Mouse (Mus musculus) CH12.LX (cell line): Measurements from ENCODE around the gene Prkce. TPM values are rescaled to one million over a fixed set of nuclear protein-coding genes. Genes with fewer than 3 reads are reported as not detected.

Experiments
- DNase-seq: peaks from one replicate; pipeline ENCODE4 v3.0.0-alpha.2; 2013; ENCODE audit errors: extremely low read depth
- H3K27ac ChIP-seq: 2 replicates; pipeline ENCODE4 v1.5.1; 2012; ENCODE audit warnings: low read depth, mild to moderate bottlenecking, control low read depth, moderate library complexity; ENCODE audit not compliant: insufficient read depth
- H3K27me3 ChIP-seq: replicated peaks from 2 replicates; pipeline ENCODE3; 2012; ENCODE audit warnings: inconsistent platforms
- H3K36me3 ChIP-seq, 2 experiments: replicated peaks in 1 of 2; 2 replicates each; pipeline versions ENCODE3 to v1.6.1; 2012; ENCODE audit warnings: inconsistent platforms in 1 of 2, low read length in 1 of 2, mild to moderate bottlenecking in 1 of 2, mixed read lengths in 1 of 2, moderate library complexity in 1 of 2; ENCODE audit not compliant: control insufficient read depth in 1 of 2, insufficient read depth in 1 of 2
- H3K4me1 ChIP-seq, 2 experiments: 2 replicates each; pipeline ENCODE4 v1.6.1; 2012; ENCODE audit warnings: inconsistent platforms in 1 of 2, moderate library complexity in 1 of 2; ENCODE audit not compliant: insufficient read depth in 2 of 2, control insufficient read depth in 1 of 2
- H3K4me2 ChIP-seq: 2 replicates; pipeline ENCODE4 v1.6.1; 2012; ENCODE audit warnings: low read depth, mild to moderate bottlenecking, control low read depth; ENCODE audit not compliant: poor library complexity, insufficient read depth, severe bottlenecking
- H3K4me3 ChIP-seq, 3 experiments: fragments of 150-350 bp in 1 of 3; sonication (generic) in 1 of 3; replicated peaks in 1 of 3; 2 replicates each; pipeline versions ENCODE3 to v1.5.1; 2011 to 2012; ENCODE audit warnings: low read depth in 2 of 3, low read length in 2 of 3, mild to moderate bottlenecking in 2 of 3, moderate library complexity in 2 of 3, control low read depth in 1 of 3, improper control_type of control experiment in 1 of 3, inconsistent platforms in 1 of 3, mixed read lengths in 1 of 3; ENCODE audit not compliant: poor library complexity in 1 of 3
- H3K79me2 ChIP-seq: replicated peaks from 2 replicates; pipeline ENCODE4 v1.6.1; 2012; ENCODE audit warnings: mild to moderate bottlenecking, moderate library complexity; ENCODE audit not compliant: control insufficient read depth, poor library complexity, insufficient read depth, severe bottlenecking; ENCODE audit errors: extremely low read depth
- H3K9ac ChIP-seq: 2 replicates; pipeline ENCODE4 v1.6.1; 2012; ENCODE audit warnings: low read depth, mild to moderate bottlenecking, control low read depth, moderate library complexity; ENCODE audit not compliant: insufficient read depth
- H3K9me3 ChIP-seq: replicated peaks from 2 replicates; pipeline ENCODE3; 2012; ENCODE audit warnings: low read length, inconsistent platforms, mixed read lengths
- CHD1 ChIP-seq: IDR thresholded peaks from 2 replicates; pipeline ENCODE4 v1.6.1; 2012; ENCODE audit warnings: low read depth, low read length, improper control_type of control experiment, inconsistent platforms
- CTCF ChIP-seq, 2 experiments: IDR thresholded peaks in 1 of 2; conservative IDR thresholded peaks in 1 of 2; 2 replicates each; pipeline ENCODE4 v1.5.1; 2011 to 2012; ENCODE audit warnings: low read depth in 2 of 2, low read length in 2 of 2, improper control_type of control experiment in 1 of 2, inconsistent platforms in 1 of 2, mild to moderate bottlenecking in 1 of 2, moderate library complexity in 1 of 2
- E2F4 ChIP-seq: IDR thresholded peaks from 2 replicates; pipeline ENCODE4 v1.6.1; 2011; ENCODE audit warnings: low read depth, low read length, improper control_type of control experiment; ENCODE audit not compliant: insufficient replicate concordance
- EP300 ChIP-seq: IDR thresholded peaks from 2 replicates; pipeline ENCODE4 v1.6.1; 2011; ENCODE audit warnings: low read length, improper control_type of control experiment
- ETS1 ChIP-seq: conservative IDR thresholded peaks from 2 replicates; pipeline ENCODE4 v1.6.1; 2012; ENCODE audit warnings: low read depth, mild to moderate bottlenecking, inconsistent platforms, low read length, improper control_type of control experiment, moderate library complexity
- GABPA ChIP-seq: IDR thresholded peaks from 2 replicates; pipeline ENCODE4 v1.6.1; 2012; ENCODE audit warnings: low read depth, low read length, improper control_type of control experiment, inconsistent platforms; ENCODE audit not compliant: insufficient replicate concordance
- HCFC1 ChIP-seq: IDR thresholded peaks from 2 replicates; pipeline ENCODE4 v1.6.1; 2012; ENCODE audit warnings: low read depth, mild to moderate bottlenecking, inconsistent platforms, low read length, improper control_type of control experiment
- IRF4 ChIP-seq: IDR thresholded peaks from 2 replicates; pipeline ENCODE4 v1.6.1; 2014; ENCODE audit warnings: low read depth, mild to moderate bottlenecking, inconsistent platforms, low read length, improper control_type of control experiment
- JUND ChIP-seq: conservative IDR thresholded peaks from 2 replicates; pipeline ENCODE4 v1.6.1; 2011; ENCODE audit warnings: low read depth, low read length, improper control_type of control experiment
- MAFK ChIP-seq: IDR thresholded peaks from 2 replicates; pipeline ENCODE4 v1.6.1; 2011; ENCODE audit warnings: low read length, improper control_type of control experiment; ENCODE audit not compliant: insufficient replicate concordance
- MAX ChIP-seq: IDR thresholded peaks from 2 replicates; pipeline ENCODE4 v1.6.1; 2011; ENCODE audit warnings: low read length, improper control_type of control experiment
- MAZ ChIP-seq: IDR thresholded peaks from 2 replicates; pipeline ENCODE4 v1.6.1; 2012; ENCODE audit warnings: low read depth, mild to moderate bottlenecking, inconsistent platforms, low read length, improper control_type of control experiment, moderate library complexity
- MEF2A ChIP-seq: IDR thresholded peaks from 2 replicates; pipeline ENCODE4 v1.6.1; 2014; ENCODE audit warnings: low read depth, mild to moderate bottlenecking, inconsistent platforms, low read length, improper control_type of control experiment, borderline replicate concordance
- MYC ChIP-seq: IDR thresholded peaks from 2 replicates; pipeline ENCODE4 v1.6.1; 2011; ENCODE audit warnings: low read depth, mild to moderate bottlenecking, improper control_type of control experiment, low read length
- NELFE ChIP-seq: IDR thresholded peaks from 2 replicates; pipeline ENCODE4 v1.6.1; 2011; ENCODE audit warnings: low read depth, low read length, improper control_type of control experiment
- PAX5 ChIP-seq: IDR thresholded peaks from 2 replicates; pipeline ENCODE4 v1.6.1; 2012; ENCODE audit warnings: low read length, inconsistent platforms, mixed read lengths
- POLR2A ChIP-seq: IDR thresholded peaks from 2 replicates; pipeline ENCODE4 v1.6.1; 2011; ENCODE audit warnings: low read depth, mild to moderate bottlenecking, improper control_type of control experiment, low read length
- RAD21 ChIP-seq: IDR thresholded peaks from 2 replicates; pipeline ENCODE4 v1.6.1; 2011; ENCODE audit warnings: low read depth, mild to moderate bottlenecking, low read length, improper control_type of control experiment, moderate library complexity
- SIN3A ChIP-seq: IDR thresholded peaks from 2 replicates; pipeline ENCODE4 v1.6.1; 2012; ENCODE audit warnings: low read length, improper control_type of control experiment, inconsistent platforms
- SMC3 ChIP-seq: IDR thresholded peaks from 2 replicates; pipeline ENCODE4 v1.6.1; 2011; ENCODE audit warnings: low read depth, low read length, improper control_type of control experiment
- TBP ChIP-seq: conservative IDR thresholded peaks from 2 replicates; pipeline ENCODE4 v1.6.1; 2011; ENCODE audit warnings: low read depth, low read length, improper control_type of control experiment
- UBTF ChIP-seq: IDR thresholded peaks from 2 replicates; pipeline ENCODE4 v1.6.1; 2012; ENCODE audit warnings: low read depth, mild to moderate bottlenecking, inconsistent platforms, low read length, improper control_type of control experiment, moderate library complexity
- USF1 ChIP-seq: IDR thresholded peaks from 2 replicates; pipeline ENCODE4 v1.6.1; 2014; ENCODE audit warnings: low read depth, mild to moderate bottlenecking, inconsistent platforms, low read length, improper control_type of control experiment
- USF2 ChIP-seq: conservative IDR thresholded peaks from 2 replicates; pipeline ENCODE4 v1.6.1; 2011; ENCODE audit warnings: low read depth, low read length, improper control_type of control experiment
- ZC3H11A ChIP-seq: IDR thresholded peaks from 2 replicates; pipeline ENCODE4 v1.6.1; 2012; ENCODE audit warnings: low read depth, mild to moderate bottlenecking, inconsistent platforms, low read length, improper control_type of control experiment
- ZKSCAN1 ChIP-seq: IDR thresholded peaks from 2 replicates; pipeline ENCODE4 v1.6.1; 2012; ENCODE audit warnings: low read depth, inconsistent platforms, low read length, improper control_type of control experiment, borderline replicate concordance
- dilution Hi-C: fragments of 300-500 bp; cut with MboI; formaldehyde crosslinking; loops from 2 replicates; pipeline ENCODE4 v1.14.3; 2020; ENCODE audit warnings: low sequenced_read_pairs; ENCODE audit not compliant: extremely low pct_unique_long_range_greater_than_20kb, extremely low pct_ligation_motif_present
- in situ Hi-C: fragments of 300-500 bp; cut with MboI; formaldehyde crosslinking; loops from 3 replicates; pipeline ENCODE4 v1.14.3; 2019; ENCODE audit warnings: low sequenced_read_pairs, low pct_ligation_motif_present, low pct_unique_long_range_greater_than_20kb, mixed read lengths
- polyA plus RNA-seq: library from polyadenylated mRNA; unstranded; fragments of >175 nt; gene quantifications from 2 replicates; pipeline ENCODE4 v1.2.1, GENCODE M21; 2012; ENCODE audit warnings: low read depth; ENCODE audit not compliant: insufficient read length
- total RNA-seq, 2 experiments: library from RNA; depleted of rRNA; stranded (reverse); fragments of 300-350 nt in 1 of 2; fragments of >200 nt in 1 of 2; gene quantifications; 2 replicates each; pipeline ENCODE4 v1.2.3; 2012 to 2014

Prkce gene
- total and polyA plus RNA-seq, 3 experiments: 4.1 to 13.2 (median 11.4) TPM

GRCm38 (mm10) chr17:86125908-86126307, 41.7 kb upstream of the Prkce start:
- no peak overlapping the region for H3K9ac ChIP-seq
- no peak overlapping the region for H3K4me3 ChIP-seq
- H3K9me3 ChIP-seq: no peaks in the 10 kb centered on the region
- H3K4me1 ChIP-seq: peaks cover 3 to 37% of the 10 kb centered on the region in 2 experiments; a peak in 2 of 4 replicates
- DNase-seq: no peak
- in situ Hi-C loops (no loop called here), dilution Hi-C loops (no loop called here)
- TF ChIP-seq MAFK (no peak), RAD21 (peak; percentile 30), CTCF (conservative IDR thresholded peaks at IDR 0.05 in 1 of 2, IDR thresholded peaks at IDR 0.05 in 1 of 2; ENCODE audit: low read depth in 2 of 2, low read length in 2 of 2) (peak in 1 of 2 experiments; percentile 44; a peak in 2 of 4 replicates), SMC3 (peak; percentile 13; the same call in 1 of the 2 replicates), EP300 (no peak), IRF4 (no peak), E2F4 (no peak), MYC (no peak), CHD1 (no peak), USF2 (no peak), JUND (no peak), GABPA (no peak)
- H3K27me3 ChIP-seq: no peaks in the 10 kb centered on the region
- no peak overlapping the region for H3K27ac ChIP-seq
- H3K36me3 ChIP-seq: peaks cover 50 to 87% of the 10 kb centered on the region in 2 experiments
- no peaks in the 10 kb centered on the region for H3K79me2 ChIP-seq
- H3K4me2 ChIP-seq: no peak overlapping the region

- H3K27ac ChIP-seq: no peak overlapping the region
- no peaks in the 10 kb centered on the region for H3K27me3 ChIP-seq
- peak; percentile 65 for DNase-seq
- H3K4me1 ChIP-seq: peaks cover 3 to 45% of the 10 kb centered on the region in 2 experiments; a peak in 3 of 4 replicates
- dilution Hi-C loops (no loop called here), in situ Hi-C loops (no loop called here)
- H3K4me3 ChIP-seq: no peak overlapping the region
- H3K36me3 ChIP-seq: peaks cover 47 to 79% of the 10 kb centered on the region in 2 experiments
- H3K9ac ChIP-seq: no peak overlapping the region
- H3K4me2 ChIP-seq: no peak overlapping the region
- H3K9me3 ChIP-seq: no peaks in the 10 kb centered on the region
- 0 out of 2 replicates have a peak, but pooled peaks have one; percentile 31 for TF ChIP-seq MAX
- no peak for TF ChIP-seq ZC3H11A
- no peaks in the 10 kb centered on the region; the same call in 1 of the 2 replicates for H3K79me2 ChIP-seq
These were observed 39.4 kb upstream of the Prkce start for GRCm38 (mm10) chr17:86128198-86128597.

- Histone ChIP-seq H3K27ac (no peak overlapping the region), H3K79me2 (no peaks in the 10 kb centered on the region; the same call in 1 of the 2 replicates), H3K36me3 (peaks cover 51 to 83% of the 10 kb centered on the region in 2 experiments), H3K27me3 (no peaks in the 10 kb centered on the region), H3K9ac (no peak overlapping the region), H3K4me3 (no peak overlapping the region), H3K4me2 (no peak overlapping the region), H3K4me1 (peaks cover 3 to 55% of the 10 kb centered on the region in 2 experiments; a peak in 3 of 4 replicates), H3K9me3 (no peaks in the 10 kb centered on the region)
- in situ Hi-C loops: no loop called here
- dilution Hi-C loops: no loop called here
- peak; percentile 80 for DNase-seq
- TF ChIP-seq E2F4: no peak
- peak; percentile 19 to 69; a peak in 3 of 4 replicates for TF ChIP-seq CTCF (conservative IDR thresholded peaks at IDR 0.05 in 1 of 2, IDR thresholded peaks at IDR 0.05 in 1 of 2; ENCODE audit: low read depth in 2 of 2, low read length in 2 of 2)
- no peak for TF ChIP-seq TBP
- no peak; the same call in 1 of the 2 replicates for TF ChIP-seq MEF2A
- TF ChIP-seq PAX5: no peak
- TF ChIP-seq SIN3A: no peak
- TF ChIP-seq UBTF: no peak
- TF ChIP-seq MAZ: no peak
- TF ChIP-seq RAD21: peak; percentile 38
- no peak for TF ChIP-seq POLR2A
- no peak for TF ChIP-seq NELFE
- TF ChIP-seq CHD1: no peak
- TF ChIP-seq ZKSCAN1: no peak
- TF ChIP-seq IRF4: no peak
- TF ChIP-seq MAFK: no peak
- no peak for TF ChIP-seq ZC3H11A
- no peak for TF ChIP-seq ETS1
- no peak for TF ChIP-seq USF1
- no peak for TF ChIP-seq HCFC1
These were observed 35.1 kb upstream of the Prkce start for GRCm38 (mm10) chr17:86132534-86132933.
